Mouse (Mus musculus): ENCODE data around the gene Zfp526.

- TF ChIP-seq POLR2A (IDR thresholded peaks at IDR 0.05; ENCODE audit: control insufficient read depth, low read depth, low read length), result no peak
- TF ChIP-seq CTCF (IDR thresholded peaks at IDR 0.05; ENCODE audit: control insufficient read depth, insufficient read depth, insufficient replicate concordance, low read depth, low read length), result no peak
These were observed 15.7 kb upstream of the Zfp526 start for GRCm38 (mm10) chr7:25205355-25206093.

Measured in testis, adult 2 months (tissue).